ENCODE assay signal across 8 mouse cellular contexts in genomic region chr10:79793051-79793737, GRCm38 (mm10). TPM values are rescaled to one million over a fixed set of nuclear protein-coding genes. Genes with fewer than 3 reads are reported as not detected.
A peak's percentile ranks its signal among the peaks of the same experiment; 100 is the strongest.
DNase-seq lines count a peak whose midpoint lies in the region; ATAC-seq and TF ChIP-seq lines count a peak whose summit lies in the region.

Palm (plus strand) TSS chr10:79793572.

- TF ChIP-seq CTCF in forebrain, postnatal 0 days (IDR thresholded peaks at IDR 0.05; ENCODE audit: low read depth), result peak; percentile 91
- TF ChIP-seq CTCF in olfactory bulb, adult 2 months (IDR thresholded peaks at IDR 0.05; ENCODE audit: insufficient read depth, low read depth, low read length), result peak; percentile 84

- H3K4me1 ChIP-seq in forebrain, postnatal 0 days (ENCODE audit: insufficient read depth), result peaks cover 15% of the 10 kb centered on the region; the same call in 1 of the 2 replicates
- peaks cover 14% of the 10 kb centered on the region for H3K4me1 ChIP-seq in lung, embryonic 15.5 days
- H3K4me1 ChIP-seq in olfactory bulb, adult 2 months (ENCODE audit: control insufficient read depth, insufficient read depth, low read length), result peaks cover 34% of the 10 kb centered on the region

- DNase-seq in ES-CJ7 (ENCODE audit: low read depth, low spot score), result peak; percentile 48
- DNase-seq in c-Kit-positive CD71-positive TER-119-positive erythroid progenitor cells, embryonic 14.5 days (ENCODE audit: low spot score), result peak; percentile 47
- DNase-seq in forebrain, postnatal 0 days, result peak; percentile 89
- DNase-seq in heart, postnatal 36 days, result peak; percentile 88 to 91
- peak; percentile 51 to 86 for DNase-seq in layer of hippocampus, adult 8-10 months (ENCODE audit: low spot score in 2 of 2)
- DNase-seq in thymus, adult 18-20 months, result peak; percentile 50 to 57

- 6% methylated on average over 47 of the region's 51 CpGs for WGBS in forebrain, postnatal 0 days
- 5% methylated on average over 51 of the region's 51 CpGs for WGBS in lung, embryonic 15.5 days
- WGBS in olfactory bulb, adult 2 months, result 5% methylated on average over 51 of the region's 51 CpGs

- TF ChIP-seq POLR2A in olfactory bulb, adult 2 months (IDR thresholded peaks at IDR 0.05; ENCODE audit: insufficient read depth, low read depth, low read length), result no peak

- H3K4me2 ChIP-seq in forebrain, postnatal 0 days (ENCODE audit: low read depth), result peak within 1 kb of the TSS; percentile 88
- H3K4me2 ChIP-seq in lung, embryonic 15.5 days, result peak within 1 kb of the TSS; percentile 97

- no peaks in the 10 kb centered on the region for H3K27me3 ChIP-seq in forebrain, postnatal 0 days (ENCODE audit: insufficient read depth, low read length)
- H3K27me3 ChIP-seq in lung, embryonic 15.5 days, result no peaks in the 10 kb centered on the region

- peak within 1 kb of the TSS; percentile 92 for H3K4me3 ChIP-seq in forebrain, postnatal 0 days (ENCODE audit: low read depth, low read length)
- H3K4me3 ChIP-seq in lung, embryonic 15.5 days, result peak within 1 kb of the TSS; percentile 87
- H3K4me3 ChIP-seq in olfactory bulb, adult 2 months (ENCODE audit: insufficient read depth, low read depth, low read length), result peak within 1 kb of the TSS; percentile 90

- peak within 1 kb of the TSS; percentile 94 for H3K27ac ChIP-seq in forebrain, postnatal 0 days (ENCODE audit: low read depth, low read length)
- H3K27ac ChIP-seq in lung, embryonic 15.5 days, result peak within 1 kb of the TSS; percentile 69
- H3K27ac ChIP-seq in olfactory bulb, adult 2 months (ENCODE audit: insufficient read depth, low read depth, low read length), result peak within 1 kb of the TSS; percentile 91

- peak; percentile 85 for ATAC-seq in forebrain, postnatal 0 days
- ATAC-seq in lung, embryonic 15.5 days (ENCODE audit: borderline replicate concordance, extremely low read depth, low FRiP score, low TSS enrichment), result peak; percentile 78

- no peaks in the 10 kb centered on the region for H3K36me3 ChIP-seq in forebrain, postnatal 0 days (ENCODE audit: insufficient read depth)
- no peaks in the 10 kb centered on the region for H3K36me3 ChIP-seq in lung, embryonic 15.5 days

- intact Hi-C loops in heart, postnatal 36 days (cut with DNase I), result loop anchor here (1.0 kb wide), 1 partner anchor 19 kb away; no protein-coding TSS in a partner anchor

- no peaks in the 10 kb centered on the region for H3K9me3 ChIP-seq in forebrain, postnatal 0 days (ENCODE audit: low read length)
- H3K9me3 ChIP-seq in lung, embryonic 15.5 days, result no peaks in the 10 kb centered on the region

- peak within 1 kb of the TSS; percentile 98 for H3K9ac ChIP-seq in forebrain, postnatal 0 days
- H3K9ac ChIP-seq in lung, embryonic 15.5 days, result peak within 1 kb of the TSS; percentile 89

RNA-seq across cellular contexts. Expression of gene Palm, which starts in this region (rescaled TPM):
- total RNA-seq in forebrain, postnatal 0 days (2014; rRNA removed), result 154 and 178 TPM in 2 replicates
- 351 and 365 TPM in 2 replicates for polyA plus RNA-seq in forebrain, postnatal 0 days (2015; fragmentation: Nextera tagmentation; extraction: Ambion mirVana)
- 10 to 100 TPM; 56.0 to 87.0 TPM for total RNA-seq in heart, postnatal 36 days (2021)
- total RNA-seq in layer of hippocampus, adult 8-10 months (2022), result 100 to 1,000 TPM; 244 to 264 (median 260) TPM
- polyA plus RNA-seq in lung, embryonic 15.5 days (2015; fragmentation: Nextera tagmentation; extraction: Ambion mirVana), result 61.3 and 63.7 TPM in 2 replicates
- polyA plus RNA-seq in olfactory bulb, adult 2 months (2012; ENCODE audit: insufficient read depth, insufficient read length, low replicate concordance, missing spikeins), result not detected in 2 replicates

Comparison
In these comparisons a context has a peak if more than half of its experiments do, and no peak if none do; other contexts are left out.
1. Peak in every context shown above with its lines: DNase-seq, ATAC-seq, H3K4me3 ChIP-seq and H3K27ac ChIP-seq.